Mouse (Mus musculus): ENCODE measurements around the gene Sae1. TPM values are rescaled to one million over a fixed set of nuclear protein-coding genes. Genes with fewer than 3 reads are reported as not detected.

Gene Sae1
- polyA plus RNA-seq, 1 experiment = 169 TPM

- Histone ChIP-seq H3K4me2 (ENCODE audit: low read depth) (peak overlapping the region; percentile 75), H3K36me3 (ENCODE audit: control insufficient read depth, insufficient read depth) (peaks cover 5% of the 10 kb centered on the region), H3K79me2 (ENCODE audit: control insufficient read depth, insufficient read depth) (no peaks in the 10 kb centered on the region), H3ac (ENCODE audit: control insufficient read depth, insufficient read length) (peak overlapping the region; percentile 21), H3K27me3 (ENCODE audit: control insufficient read depth, insufficient read depth, insufficient read length) (no peaks in the 10 kb centered on the region), H3K4me3 (peak overlapping the region; percentile 18)
- TF ChIP-seq POLR2AphosphoS2 (IDR thresholded peaks at IDR 0.05; ENCODE audit: insufficient read length, low read depth) = peak; percentile 37
- TF ChIP-seq SRF (IDR thresholded peaks at IDR 0.05; ENCODE audit: control insufficient read depth, insufficient read length, low read depth) = no peak
Measured at GRCm38 (mm10) chr7:16272681-16273080, 114.9 kb downstream of the Sae1 start.

- H3K4me2 ChIP-seq (ENCODE audit: low read depth) = no peak overlapping the region
- peaks cover 5% of the 10 kb centered on the region for H3K36me3 ChIP-seq (ENCODE audit: control insufficient read depth, insufficient read depth)
- no peak overlapping the region for H3K4me3 ChIP-seq
- no peak overlapping the region for H3ac ChIP-seq (ENCODE audit: control insufficient read depth, insufficient read length)
- no peaks in the 10 kb centered on the region for H3K27me3 ChIP-seq (ENCODE audit: control insufficient read depth, insufficient read depth, insufficient read length)
- TF ChIP-seq MAX (IDR thresholded peaks at IDR 0.05; ENCODE audit: low read depth) = no peak
- no peak for TF ChIP-seq TCF3 (IDR thresholded peaks at IDR 0.05; ENCODE audit: insufficient read length, low read depth)
- TF ChIP-seq USF1 (IDR thresholded peaks at IDR 0.05; ENCODE audit: low read depth) = no peak
- TF ChIP-seq MYOD1 (IDR thresholded peaks at IDR 0.05; ENCODE audit: control insufficient read depth in 1 of 3, insufficient read length in 2 of 3, low read depth in 2 of 3) = no peak
- no peaks in the 10 kb centered on the region for H3K79me2 ChIP-seq (ENCODE audit: control insufficient read depth, insufficient read depth)
Measured at GRCm38 (mm10) chr7:16271139-16271538, 116.5 kb downstream of the Sae1 start.

Other genes starting within 250 kb of the Sae1 start
- gene Meis3, start 212.7 kb downstream of the Sae1 start, polyA plus RNA-seq (2012; fragmentation: generic; extraction: Trizol) = 2.2 TPM
- 9.0 TPM for gene Dhx34, start 165.8 kb downstream of the Sae1 start, polyA plus RNA-seq (2012; fragmentation: generic; extraction: Trizol)
- not detected for gene C5ar2, start 143.7 kb downstream of the Sae1 start, polyA plus RNA-seq (2012; fragmentation: generic; extraction: Trizol)
- not detected for gene C5ar1, start 128.3 kb downstream of the Sae1 start, polyA plus RNA-seq (2012; fragmentation: generic; extraction: Trizol)
- gene Inafm1, start 114.2 kb downstream of the Sae1 start, polyA plus RNA-seq (2012; fragmentation: generic; extraction: Trizol) = 12.1 TPM
- gene Ccdc9, start 101.0 kb downstream of the Sae1 start, polyA plus RNA-seq (2012; fragmentation: generic; extraction: Trizol) = 48.4 TPM
- 34.6 TPM for gene Bbc3, start 79.4 kb downstream of the Sae1 start, polyA plus RNA-seq (2012; fragmentation: generic; extraction: Trizol)
- 24.8 TPM for gene Zc3h4, start 13.1 kb upstream of the Sae1 start, polyA plus RNA-seq (2012; fragmentation: generic; extraction: Trizol)
- 131 TPM for gene Tmem160, start 65.0 kb upstream of the Sae1 start, polyA plus RNA-seq (2012; fragmentation: generic; extraction: Trizol)
- gene Npas1, start 89.9 kb upstream of the Sae1 start, polyA plus RNA-seq (2012; fragmentation: generic; extraction: Trizol) = 0.18 TPM
- 21.7 TPM for gene Arhgap35, start 227.2 kb upstream of the Sae1 start, polyA plus RNA-seq (2012; fragmentation: generic; extraction: Trizol)